Mouse (Mus musculus) kidney, embryonic 14.5 days (tissue): ENCODE results near the gene Meiob. TPM values are rescaled to one million over a fixed set of nuclear protein-coding genes. Genes with fewer than 3 reads are reported as not detected.

ENCODE experiments used
- ATAC-seq: fragments of 200-750 bp; cut with Nextera tagmentation; 2 replicates; pipeline ENCODE4 v1.8.0; 2017; ENCODE audit warnings: moderate number of reproducible peaks, mild to moderate bottlenecking, moderate TSS enrichment, moderate library complexity; ENCODE audit not compliant: low FRiP score, low TSS enrichment
- H3K27ac ChIP-seq: fragments of 300-500 bp; sonication (generic); 2 replicates; pipeline ENCODE4 v1.5.1; 2014; ENCODE audit warnings: low read depth, mild to moderate bottlenecking, low read length, moderate library complexity, mixed read lengths
- H3K27me3 ChIP-seq: fragments of 300-500 bp; sonication (generic); 2 replicates; pipeline ENCODE4 v1.6.1; 2014; ENCODE audit warnings: mild to moderate bottlenecking, low read length; ENCODE audit not compliant: control insufficient read depth, insufficient read depth
- H3K36me3 ChIP-seq: fragments of 300-500 bp; sonication (generic); 2 replicates; pipeline ENCODE4 v1.6.1; 2014; ENCODE audit warnings: low read length, mixed read lengths; ENCODE audit not compliant: control insufficient read depth, insufficient read depth
- H3K4me1 ChIP-seq: fragments of 300-500 bp; sonication (generic); 2 replicates; pipeline ENCODE4 v1.6.1; 2014; ENCODE audit warnings: low read length, mixed read lengths; ENCODE audit not compliant: control insufficient read depth, insufficient read depth
- H3K4me2 ChIP-seq: fragments of 300-500 bp; sonication (generic); replicated peaks from 2 replicates; pipeline ENCODE4 v1.6.1; 2014; ENCODE audit warnings: low read depth, mild to moderate bottlenecking, low read length
- H3K4me3 ChIP-seq: fragments of 300-500 bp; sonication (generic); 2 replicates; pipeline ENCODE4 v1.5.1; 2014; ENCODE audit warnings: mild to moderate bottlenecking, low read length
- H3K9ac ChIP-seq: fragments of 300-500 bp; sonication (generic); 2 replicates; pipeline ENCODE4 v1.6.1; 2014; ENCODE audit warnings: low read depth, mild to moderate bottlenecking, low read length, moderate library complexity
- H3K9me3 ChIP-seq: fragments of 300-500 bp; sonication (generic); 2 replicates; pipeline ENCODE4 v1.6.1; 2016; ENCODE audit warnings: low read length; ENCODE audit not compliant: control insufficient read depth
- WGBS: fragments of 180-500 bp; shearing (Covaris S2); extraction: QIAGEN DNeasy Blood & Tissue Kit; methylation state at CpG from one replicate; pipeline ENCODE4 v1.1.7; 2014; 5-methylcytosine and 5-hydroxymethylcytosine counted together
- polyA plus RNA-seq: library from polyadenylated mRNA; unstranded; fragments of >200 nt; fragmentation: Nextera tagmentation; extraction: Ambion mirVana; gene quantifications from 2 replicates; pipeline ENCODE4 v1.2.1, GENCODE M21; 2014

Meiob gene
- polyA plus RNA-seq, 1 experiment from 2014 or later, result not detected

DNA sequence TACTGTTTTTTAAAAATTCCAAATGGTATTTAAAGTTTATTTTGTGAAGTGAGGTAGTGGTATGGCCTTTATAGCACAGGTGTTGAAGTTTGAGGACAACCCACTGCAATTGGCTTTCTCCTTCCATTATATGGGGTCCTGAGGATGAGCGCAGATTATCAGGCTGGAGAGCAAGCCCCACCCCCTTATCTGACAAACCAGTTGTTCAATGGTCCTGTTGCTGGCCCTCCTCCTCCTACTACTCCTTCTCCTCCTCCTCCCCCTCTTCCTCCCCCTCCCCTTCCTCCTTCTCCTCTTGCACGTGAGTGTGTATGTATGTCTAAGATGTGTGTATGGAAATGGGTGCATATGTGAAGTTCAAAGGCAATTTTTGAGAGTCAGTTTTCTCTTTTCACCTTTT, 8.1 kb downstream of the Meiob start:
- Histone ChIP-seq H3K9ac (no peak overlapping the region), H3K36me3 (no peaks in the 10 kb centered on the region), H3K4me1 (no peaks in the 10 kb centered on the region), H3K4me2 (no peak overlapping the region), H3K27ac (no peak overlapping the region), H3K9me3 (no peaks in the 10 kb centered on the region), H3K4me3 (no peak overlapping the region), H3K27me3 (no peaks in the 10 kb centered on the region)
- ATAC-seq, result no peak
- WGBS, result 33% methylated on average over 2 of the region's 2 CpGs

- Histone ChIP-seq H3K4me2 (no peak overlapping the region), H3K27me3 (no peaks in the 10 kb centered on the region), H3K36me3 (no peaks in the 10 kb centered on the region), H3K9ac (no peak overlapping the region), H3K4me1 (no peaks in the 10 kb centered on the region), H3K4me3 (no peak overlapping the region), H3K9me3 (no peaks in the 10 kb centered on the region), H3K27ac (no peak overlapping the region)
- WGBS, result 78% methylated on average over 5 of the region's 5 CpGs
- ATAC-seq, result no peak
Measured at GRCm38 (mm10) chr17:24815256-24815655, 11.2 kb downstream of the Meiob start.

GRCm38 (mm10) chr17:24817503-24817902, 13.4 kb downstream of the Meiob start:
- no peaks in the 10 kb centered on the region for H3K9me3 ChIP-seq
- no peak overlapping the region for H3K9ac ChIP-seq
- no peak overlapping the region for H3K4me2 ChIP-seq
- H3K27ac ChIP-seq, result no peak overlapping the region
- ATAC-seq, result no peak
- 42% methylated on average over 1 of the region's 1 CpGs for WGBS
- H3K27me3 ChIP-seq, result no peaks in the 10 kb centered on the region
- H3K4me3 ChIP-seq, result no peak overlapping the region
- H3K36me3 ChIP-seq, result no peaks in the 10 kb centered on the region
- H3K4me1 ChIP-seq, result no peaks in the 10 kb centered on the region

DNA sequence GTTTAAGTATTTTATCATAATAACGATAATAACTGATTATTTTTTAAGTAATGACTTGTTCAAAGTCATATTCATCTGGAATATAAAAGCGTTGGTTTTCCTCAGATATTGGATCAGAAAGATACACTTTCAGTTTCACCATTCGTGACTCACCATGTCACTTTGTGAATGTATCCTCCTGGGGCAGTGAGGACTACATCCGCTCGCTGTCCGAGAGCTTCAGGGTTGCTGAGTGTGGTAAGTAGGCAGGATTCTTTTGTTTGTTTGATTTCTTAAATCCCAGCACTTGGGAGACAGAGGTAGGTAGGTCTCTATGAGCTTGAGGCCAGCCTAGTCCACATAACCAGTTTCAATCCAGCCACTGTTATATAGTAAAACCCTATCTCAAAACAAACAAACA, 14.1 kb downstream of the Meiob start:
- no peak overlapping the region for H3K4me3 ChIP-seq
- no peak overlapping the region for H3K27ac ChIP-seq
- 55% methylated on average over 6 of the region's 6 CpGs for WGBS
- no peaks in the 10 kb centered on the region for H3K36me3 ChIP-seq
- no peaks in the 10 kb centered on the region for H3K4me1 ChIP-seq
- no peak overlapping the region for H3K9ac ChIP-seq
- no peaks in the 10 kb centered on the region for H3K9me3 ChIP-seq
- no peak overlapping the region for H3K4me2 ChIP-seq
- H3K27me3 ChIP-seq, result no peaks in the 10 kb centered on the region
- ATAC-seq, result no peak

DNA sequence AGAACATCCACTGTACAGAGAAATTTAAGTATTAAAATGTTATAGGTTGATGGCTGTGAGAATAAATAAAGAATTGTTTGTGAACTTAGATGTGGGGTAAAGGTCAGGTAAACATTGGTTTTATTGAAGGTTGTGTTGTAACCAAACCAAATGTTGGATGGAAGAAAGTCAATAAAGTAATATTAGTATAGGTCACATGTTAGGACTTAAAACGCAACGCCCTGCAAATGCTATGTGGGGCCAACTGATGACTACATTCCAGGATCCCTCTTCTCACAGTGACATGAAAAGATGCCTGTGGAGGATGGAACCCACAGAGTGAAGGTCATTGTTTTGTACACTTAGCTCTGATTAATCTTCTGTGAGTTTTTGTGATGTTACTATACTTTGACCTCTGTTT, 15.4 kb downstream of the Meiob start:
- H3K9me3 ChIP-seq, result no peaks in the 10 kb centered on the region
- no peak overlapping the region for H3K4me2 ChIP-seq
- H3K4me3 ChIP-seq, result no peak overlapping the region
- 60% methylated on average over 2 of the region's 2 CpGs for WGBS
- ATAC-seq, result no peak
- no peaks in the 10 kb centered on the region for H3K36me3 ChIP-seq
- no peak overlapping the region for H3K27ac ChIP-seq
- no peaks in the 10 kb centered on the region for H3K27me3 ChIP-seq
- H3K9ac ChIP-seq, result no peak overlapping the region
- no peaks in the 10 kb centered on the region for H3K4me1 ChIP-seq

- H3K9me3 ChIP-seq, result no peaks in the 10 kb centered on the region
- no peaks in the 10 kb centered on the region for H3K36me3 ChIP-seq
- no peak overlapping the region for H3K4me3 ChIP-seq
- WGBS, result 58% methylated on average over 3 of the region's 3 CpGs
- H3K4me2 ChIP-seq, result no peak overlapping the region
- H3K9ac ChIP-seq, result no peak overlapping the region
- H3K4me1 ChIP-seq, result no peaks in the 10 kb centered on the region
- H3K27ac ChIP-seq, result no peak overlapping the region
- H3K27me3 ChIP-seq, result no peaks in the 10 kb centered on the region; the same call in 1 of the 2 replicates
- ATAC-seq, result no peak
Measured at GRCm38 (mm10) chr17:24821351-24822280, 17.5 kb downstream of the Meiob start.

DNA sequence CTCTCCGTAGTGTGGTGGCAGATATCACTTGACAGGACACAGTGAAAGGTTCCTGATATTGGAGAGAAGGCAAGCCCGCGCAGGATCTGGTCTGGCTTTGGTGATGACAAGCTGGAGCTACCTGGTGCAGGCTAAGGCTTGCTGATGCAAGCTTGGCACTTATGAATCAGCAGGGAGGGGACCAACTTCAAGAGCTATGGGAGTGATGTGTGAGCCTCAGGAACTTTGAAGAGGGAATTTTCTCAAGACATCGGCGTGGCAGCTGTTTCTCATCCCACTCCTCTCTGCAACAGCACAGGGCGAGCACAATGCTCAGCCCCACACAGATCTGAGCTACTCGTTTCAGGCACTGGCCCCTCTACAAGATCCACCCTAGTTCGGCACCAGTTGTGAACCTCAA, 35.8 kb downstream of the Meiob start, which contains the start of gene Hagh:
TSS of gene Hagh (plus strand) at position 302 of the 400 bp plus-strand sequence.
- H3K27me3 ChIP-seq, result no peaks in the 10 kb centered on the region
- no peak within 1 kb of the TSS for H3K9ac ChIP-seq
- 59% methylated on average over 8 of the region's 8 CpGs for WGBS
- H3K36me3 ChIP-seq, result no peaks in the 10 kb centered on the region
- H3K27ac ChIP-seq, result no peak within 1 kb of the TSS
- no peaks in the 10 kb centered on the region for H3K9me3 ChIP-seq
- H3K4me3 ChIP-seq, result no peak within 1 kb of the TSS
- H3K4me1 ChIP-seq, result no peaks in the 10 kb centered on the region
- no peak within 1 kb of the TSS for H3K4me2 ChIP-seq
- ATAC-seq, result no peak

DNA sequence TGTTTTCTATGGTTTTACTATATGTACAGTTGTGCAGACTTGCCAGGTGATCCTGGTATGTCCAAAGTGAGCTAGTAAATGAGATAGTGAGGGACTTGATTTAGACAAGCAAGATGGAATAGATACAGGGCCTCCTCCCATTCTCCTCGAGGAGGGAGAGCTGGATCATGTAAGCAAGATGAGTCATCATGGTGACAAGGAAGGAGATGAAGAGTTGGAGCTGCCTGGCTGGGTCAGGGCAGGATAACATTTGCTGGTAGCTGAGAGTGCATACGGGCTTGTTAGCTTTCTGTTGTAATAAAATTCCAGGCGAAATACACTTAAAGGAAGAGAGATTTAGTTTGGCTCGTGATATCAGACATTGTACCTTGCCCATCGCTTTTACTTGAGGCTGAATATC, 36.3 kb downstream of the Meiob start:
- ATAC-seq, result no peak
- Histone ChIP-seq H3K9me3 (no peaks in the 10 kb centered on the region), H3K4me3 (no peak overlapping the region), H3K4me2 (no peak overlapping the region), H3K9ac (no peak overlapping the region), H3K27ac (no peak overlapping the region), H3K4me1 (no peaks in the 10 kb centered on the region), H3K27me3 (peaks cover 2% of the 10 kb centered on the region; the same call in 1 of the 2 replicates), H3K36me3 (no peaks in the 10 kb centered on the region)
- 50% methylated on average over 5 of the region's 5 CpGs for WGBS

DNA sequence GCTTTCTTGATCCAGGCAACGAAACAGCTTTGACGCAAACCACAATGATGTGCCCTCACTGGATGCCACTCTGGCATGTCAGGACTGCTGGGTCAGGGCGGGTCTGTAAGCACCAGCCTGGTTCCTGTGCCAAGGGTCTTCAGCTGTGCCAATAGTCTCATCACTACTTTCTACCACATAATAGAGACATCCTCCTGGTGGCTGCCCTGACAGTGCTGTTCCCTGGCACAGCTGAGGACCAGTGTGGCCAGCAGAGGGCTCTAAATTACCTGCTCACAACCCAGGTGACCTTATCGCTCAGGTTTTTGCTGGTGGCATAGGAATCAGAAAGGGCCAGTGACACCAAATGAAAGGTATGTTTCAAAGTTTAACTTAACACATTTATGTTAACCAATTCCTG, 37.0 kb downstream of the Meiob start:
- Histone ChIP-seq H3K9ac (no peak overlapping the region), H3K27me3 (peaks cover 4% of the 10 kb centered on the region; the same call in 1 of the 2 replicates), H3K4me1 (no peaks in the 10 kb centered on the region), H3K9me3 (no peaks in the 10 kb centered on the region), H3K4me2 (no peak overlapping the region), H3K36me3 (no peaks in the 10 kb centered on the region), H3K27ac (no peak overlapping the region), H3K4me3 (no peak overlapping the region)
- no peak for ATAC-seq
- WGBS, result 59% methylated on average over 4 of the region's 4 CpGs
